Mouse (Mus musculus): ENCODE results near the gene Slc25a47. TPM values are rescaled to one million over a fixed set of nuclear protein-coding genes. Genes with fewer than 3 reads are reported as not detected.

The Slc25a47 gene
- polyA plus RNA-seq (2012; rRNA removed) = 21.5 and 26.6 TPM in 2 replicates

GRCm38 (mm10) chr12:108835840-108836409, at the start of gene Slc25a47, which contains the start of gene Slc25a29:
Gene Slc25a47 (plus strand): TSS chr12:108836046.
Gene Slc25a29 (minus strand): TSS chr12:108835883.

GRCm38 (mm10) chr12:108792546-108793452, 43.0 kb upstream of the Slc25a47 start, which contains the start of gene Yy1:
Gene Yy1 (plus strand): TSS chr12:108792973.

DNA sequence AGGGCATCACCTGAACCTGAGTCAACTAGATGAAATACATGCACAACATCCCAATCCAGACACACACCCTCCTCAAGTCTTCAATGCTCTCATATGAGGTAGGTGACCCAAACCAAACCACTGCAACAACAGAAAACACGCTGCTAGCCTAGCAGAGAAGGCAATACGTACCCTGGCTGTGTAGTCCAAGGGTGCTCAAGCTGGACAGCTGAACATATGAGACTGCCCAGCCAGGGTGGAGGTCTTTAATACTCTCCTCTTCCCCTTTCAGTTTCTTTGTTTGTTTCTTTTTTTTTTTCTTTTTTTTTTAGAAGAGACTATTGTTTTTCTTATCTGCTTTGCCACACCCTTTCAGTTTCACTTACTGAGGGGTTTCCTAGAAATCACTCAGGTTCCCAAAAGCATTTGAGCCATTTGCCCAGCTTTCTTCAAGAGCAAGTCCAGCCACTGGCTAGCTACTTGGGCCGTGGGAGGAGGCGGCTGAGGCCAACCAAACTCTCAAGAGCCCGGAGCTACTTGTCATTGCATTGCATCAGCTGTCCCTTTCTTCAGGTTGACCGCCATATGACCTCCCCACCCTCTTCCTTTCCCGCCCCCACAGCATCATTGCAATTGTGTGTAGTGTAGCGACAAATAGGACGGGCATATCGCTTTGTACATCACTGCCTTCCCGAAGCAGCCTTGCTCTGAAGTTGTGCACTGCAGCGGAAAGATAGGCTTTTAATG, 57.3 kb downstream of the Slc25a47 start, which contains the start of gene Wdr25:
Gene Wdr25, plus strand, starts transcription at position 643 of the 726 bp plus-strand sequence.

DNA sequence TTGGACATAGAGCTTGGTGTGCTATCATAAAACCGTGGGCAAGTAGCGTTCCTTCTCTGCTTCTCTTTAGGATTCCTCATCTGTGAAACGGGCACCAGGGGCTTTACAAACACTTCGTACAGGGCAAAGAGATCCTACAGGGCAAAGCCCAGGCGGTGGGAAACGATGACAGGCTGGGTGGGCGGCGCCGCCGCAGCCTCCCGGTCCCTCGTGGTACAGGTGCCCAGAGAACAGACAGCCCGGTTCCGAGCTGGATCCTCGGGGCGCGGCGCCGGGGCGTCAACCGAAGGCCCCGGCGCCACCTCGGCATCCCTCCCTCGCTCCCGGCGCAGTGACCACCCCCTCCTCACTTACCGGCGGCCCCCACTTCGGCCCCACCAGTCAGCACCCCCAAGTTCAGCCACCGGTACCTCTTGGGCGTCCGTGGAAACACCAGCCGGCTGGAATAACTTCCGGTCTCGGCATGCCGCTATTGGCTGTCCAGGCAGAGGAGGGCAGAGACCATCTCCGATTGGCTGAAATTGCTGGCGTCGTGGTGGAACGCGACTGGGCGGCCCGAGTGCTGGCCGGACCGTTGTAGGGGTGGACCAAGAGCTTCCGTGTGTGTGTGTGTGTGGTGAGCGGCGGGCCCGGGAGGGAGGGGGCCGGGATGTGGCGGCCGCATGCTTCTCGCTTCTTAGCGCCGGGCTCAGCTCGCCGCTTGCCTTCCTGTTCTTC, 58.0 kb downstream of the Slc25a47 start, which contains the start of gene Wars:
Gene Wars, minus strand, starts transcription at position 460 of the 717 bp plus-strand sequence.

Other genes with a start within 250 kb of the Slc25a47 start
- gene Degs2, start 133.7 kb upstream of the Slc25a47 start, polyA plus RNA-seq (2012; rRNA removed) = 12.3 and 16.0 TPM in 2 replicates
- gene Yy1, start 43.1 kb upstream of the Slc25a47 start, polyA plus RNA-seq (2012; rRNA removed) = 28.5 and 42.5 TPM in 2 replicates
- gene Slc25a29, start 163 bp upstream of the Slc25a47 start, polyA plus RNA-seq (2012; rRNA removed) = 21.1 and 23.2 TPM in 2 replicates
- 18.5 and 25.2 TPM in 2 replicates for gene Wdr25, start 57.6 kb downstream of the Slc25a47 start, polyA plus RNA-seq (2012; rRNA removed)
- gene Wars, start 58.1 kb downstream of the Slc25a47 start, polyA plus RNA-seq (2012; rRNA removed) = 64.1 and 77.5 TPM in 2 replicates
- 9.8 and 13.8 TPM in 2 replicates for gene Begain, start 232.2 kb downstream of the Slc25a47 start, polyA plus RNA-seq (2012; rRNA removed)

All from ovary, adult 2 months (tissue).